Mouse (Mus musculus): Measurements from ENCODE around the gene 4930404N11Rik. TPM values are rescaled to one million over a fixed set of nuclear protein-coding genes. Genes with fewer than 3 reads are reported as not detected.

4930404N11Rik gene
- polyA plus RNA-seq, 1 experiment from 2014 or later, result 0.61 TPM

GRCm38 (mm10) chr10:81323791-81324530 lies 41.7 kb downstream of the 4930404N11Rik start:
- peaks cover 58% of the 10 kb centered on the region for H3K4me1 ChIP-seq (replicated peaks)
- 97% methylated on average over 18 of the region's 18 CpGs for WGBS
- peaks cover 65% of the 10 kb centered on the region for H3K36me3 ChIP-seq

GRCm38 (mm10) chr10:81323141-81323775 lies 42.4 kb downstream of the 4930404N11Rik start:
- no peak overlapping the region for H3K27ac ChIP-seq
- H3K36me3 ChIP-seq, result peaks cover 65% of the 10 kb centered on the region
- H3K9me3 ChIP-seq, result no peaks in the 10 kb centered on the region
- H3K4me1 ChIP-seq (replicated peaks), result peaks cover 58% of the 10 kb centered on the region
- H3K4me3 ChIP-seq, result no peak overlapping the region
- H3K27me3 ChIP-seq (ENCODE audit: insufficient read depth, poor library complexity, severe bottlenecking), result no peaks in the 10 kb centered on the region
- WGBS, result 96% methylated on average over 23 of the region's 23 CpGs
- no peak for DNase-seq (ENCODE audit: low spot score)

More at GRCm38 (mm10) chr10:81323791-81324530, 41.7 kb downstream of the 4930404N11Rik start:
- Histone ChIP-seq H3K27me3 (ENCODE audit: insufficient read depth, poor library complexity, severe bottlenecking) (no peaks in the 10 kb centered on the region), H3K4me3 (no peak overlapping the region), H3K27ac (no peak overlapping the region), H3K9me3 (no peaks in the 10 kb centered on the region)
- DNase-seq (ENCODE audit: low spot score), result no peak

- H3K27ac ChIP-seq, result no peak overlapping the region
- no peaks in the 10 kb centered on the region for H3K27me3 ChIP-seq (ENCODE audit: insufficient read depth, poor library complexity, severe bottlenecking)
- peaks cover 56% of the 10 kb centered on the region for H3K4me1 ChIP-seq (replicated peaks)
- H3K4me3 ChIP-seq, result peak overlapping the region; percentile 80
- DNase-seq (ENCODE audit: low spot score), result no peak
- WGBS, result 95% methylated on average over 27 of the region's 27 CpGs
- H3K9me3 ChIP-seq, result no peaks in the 10 kb centered on the region
- peaks cover 67% of the 10 kb centered on the region for H3K36me3 ChIP-seq
These were observed 43.2 kb downstream of the 4930404N11Rik start for GRCm38 (mm10) chr10:81322444-81322843.

DNA sequence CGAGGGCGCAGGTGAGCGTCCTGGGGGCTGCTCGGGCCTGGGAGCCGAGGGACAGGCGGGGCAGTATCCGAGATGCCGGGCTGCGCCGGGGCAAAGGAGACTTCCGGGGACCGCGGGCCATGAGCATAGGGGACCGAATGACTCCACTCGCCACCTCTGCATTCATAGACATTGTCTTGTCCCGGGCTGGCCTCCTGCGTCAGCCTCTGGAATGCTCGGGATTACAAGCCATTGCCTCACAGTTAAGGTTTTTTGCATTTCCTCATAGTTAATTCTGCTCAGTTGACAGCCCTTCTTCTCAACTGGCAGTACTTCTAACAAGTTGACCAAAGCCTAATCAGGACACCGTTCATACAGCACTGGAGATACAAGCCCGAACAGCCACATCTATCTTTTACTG lies 44.2 kb downstream of the 4930404N11Rik start:
- peak overlapping the region; percentile 96 for H3K27ac ChIP-seq
- peaks cover 60% of the 10 kb centered on the region for H3K4me1 ChIP-seq (replicated peaks)
- peak overlapping the region; percentile 80 for H3K4me3 ChIP-seq
- peaks cover 67% of the 10 kb centered on the region for H3K36me3 ChIP-seq
- no peak for DNase-seq (ENCODE audit: low spot score)
- peaks cover 5% of the 10 kb centered on the region; the same call in 1 of the 2 replicates for H3K27me3 ChIP-seq (ENCODE audit: insufficient read depth, poor library complexity, severe bottlenecking)
- 4% methylated on average over 20 of the region's 20 CpGs for WGBS
- H3K9me3 ChIP-seq, result no peaks in the 10 kb centered on the region

DNA sequence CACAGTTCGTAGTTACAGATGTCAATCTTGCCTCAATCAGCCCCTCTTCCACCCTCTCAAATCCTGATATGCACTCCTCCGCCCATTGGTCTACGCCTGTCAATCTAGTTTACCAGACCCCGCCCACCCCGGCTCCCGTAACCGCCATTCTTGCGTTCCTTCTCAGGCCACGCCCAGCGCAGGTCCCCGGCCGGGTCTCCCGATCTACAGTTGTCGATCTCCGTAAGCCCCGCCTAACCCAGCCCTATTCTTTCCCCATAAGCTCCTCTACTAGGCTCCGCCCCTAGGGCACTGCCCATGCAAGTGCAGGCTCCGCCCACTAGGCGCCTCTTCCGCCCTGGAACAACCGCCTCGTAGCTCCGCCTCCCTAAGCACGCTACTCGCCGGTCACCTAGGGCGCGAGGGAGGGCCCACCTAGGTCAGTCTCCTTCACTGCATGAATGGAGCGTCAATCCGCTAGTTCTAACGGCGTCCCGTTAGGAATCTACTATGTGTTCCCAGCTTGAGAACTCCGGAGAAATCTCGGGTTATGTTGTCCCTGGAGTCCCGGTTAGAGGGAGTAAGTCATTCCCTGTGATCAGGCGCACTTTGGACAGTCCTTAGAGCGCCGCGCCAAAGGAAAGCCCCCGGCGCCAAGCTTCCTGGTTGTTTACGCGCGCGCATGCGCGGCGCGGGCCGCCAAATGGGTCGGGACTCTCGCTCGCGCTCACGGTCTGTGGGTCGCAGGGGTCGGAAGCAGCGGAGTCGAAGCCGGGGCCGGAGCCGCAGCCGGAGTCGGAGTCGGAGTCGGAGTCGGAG lies 44.9 kb downstream of the 4930404N11Rik start, which contains the start of gene Cactin:
TSS of gene Cactin (plus strand) at position 554 of the 798 bp plus-strand sequence.
- peaks cover 60% of the 10 kb centered on the region for H3K4me1 ChIP-seq (replicated peaks)
- H3K4me3 ChIP-seq, result peak within 1 kb of the TSS; percentile 80
- peaks cover 9% of the 10 kb centered on the region; the same call in 1 of the 2 replicates for H3K27me3 ChIP-seq (ENCODE audit: insufficient read depth, poor library complexity, severe bottlenecking)
- H3K9me3 ChIP-seq, result no peaks in the 10 kb centered on the region
- peak; percentile 99 for DNase-seq (ENCODE audit: low spot score)
- peaks cover 67% of the 10 kb centered on the region for H3K36me3 ChIP-seq
- H3K27ac ChIP-seq, result peak within 1 kb of the TSS; percentile 96
- WGBS, result under 1% methylated on average over 68 of the region's 68 CpGs

- DNase-seq (ENCODE audit: low spot score), result peak; percentile 98
These were observed 45.7 kb downstream of the 4930404N11Rik start for GRCm38 (mm10) chr10:81319741-81320549.

GRCm38 (mm10) chr10:81319330-81319699 lies 46.3 kb downstream of the 4930404N11Rik start:
- Histone ChIP-seq H3K4me3 (peak overlapping the region; percentile 80), H3K27me3 (ENCODE audit: insufficient read depth, poor library complexity, severe bottlenecking) (peaks cover 9% of the 10 kb centered on the region; the same call in 1 of the 2 replicates), H3K4me1 (replicated peaks) (peaks cover 59% of the 10 kb centered on the region), H3K9me3 (no peaks in the 10 kb centered on the region), H3K27ac (peak overlapping the region; percentile 96), H3K36me3 (peaks cover 67% of the 10 kb centered on the region)
- 39% methylated on average over 8 of the region's 8 CpGs for WGBS
- DNase-seq (ENCODE audit: low spot score), result no peak

More at GRCm38 (mm10) chr10:81319741-81320549, 45.7 kb downstream of the 4930404N11Rik start:
- peaks cover 9% of the 10 kb centered on the region; the same call in 1 of the 2 replicates for H3K27me3 ChIP-seq (ENCODE audit: insufficient read depth, poor library complexity, severe bottlenecking)
- H3K4me3 ChIP-seq, result peak overlapping the region; percentile 80
- WGBS, result 2% methylated on average over 38 of the region's 38 CpGs
- peak overlapping the region; percentile 96 for H3K27ac ChIP-seq
- no peaks in the 10 kb centered on the region for H3K9me3 ChIP-seq
- H3K4me1 ChIP-seq (replicated peaks), result peaks cover 59% of the 10 kb centered on the region
- H3K36me3 ChIP-seq, result peaks cover 67% of the 10 kb centered on the region

- H3K4me1 ChIP-seq (replicated peaks), result peaks cover 55% of the 10 kb centered on the region
- DNase-seq (ENCODE audit: low spot score), result no peak
- H3K4me3 ChIP-seq, result peak overlapping the region; percentile 80; the same call in 1 of the 2 replicates
- peaks cover 9% of the 10 kb centered on the region; the same call in 1 of the 2 replicates for H3K27me3 ChIP-seq (ENCODE audit: insufficient read depth, poor library complexity, severe bottlenecking)
- H3K9me3 ChIP-seq, result no peaks in the 10 kb centered on the region
- peaks cover 67% of the 10 kb centered on the region for H3K36me3 ChIP-seq
- 92% methylated on average over 13 of the region's 13 CpGs for WGBS
- peak overlapping the region; percentile 96 for H3K27ac ChIP-seq
These were observed 46.9 kb downstream of the 4930404N11Rik start for GRCm38 (mm10) chr10:81318589-81319329.

GRCm38 (mm10) chr10:81317273-81317672 lies 48.3 kb downstream of the 4930404N11Rik start:
- Histone ChIP-seq H3K9me3 (no peaks in the 10 kb centered on the region), H3K27ac (peak overlapping the region; percentile 72), H3K4me3 (peak overlapping the region; percentile 38), H3K27me3 (ENCODE audit: insufficient read depth, poor library complexity, severe bottlenecking) (peaks cover 9% of the 10 kb centered on the region; the same call in 1 of the 2 replicates), H3K36me3 (peaks cover 67% of the 10 kb centered on the region), H3K4me1 (replicated peaks) (peaks cover 49% of the 10 kb centered on the region)
- no peak for DNase-seq (ENCODE audit: low spot score)
- 9% methylated on average over 20 of the region's 20 CpGs for WGBS

DNA sequence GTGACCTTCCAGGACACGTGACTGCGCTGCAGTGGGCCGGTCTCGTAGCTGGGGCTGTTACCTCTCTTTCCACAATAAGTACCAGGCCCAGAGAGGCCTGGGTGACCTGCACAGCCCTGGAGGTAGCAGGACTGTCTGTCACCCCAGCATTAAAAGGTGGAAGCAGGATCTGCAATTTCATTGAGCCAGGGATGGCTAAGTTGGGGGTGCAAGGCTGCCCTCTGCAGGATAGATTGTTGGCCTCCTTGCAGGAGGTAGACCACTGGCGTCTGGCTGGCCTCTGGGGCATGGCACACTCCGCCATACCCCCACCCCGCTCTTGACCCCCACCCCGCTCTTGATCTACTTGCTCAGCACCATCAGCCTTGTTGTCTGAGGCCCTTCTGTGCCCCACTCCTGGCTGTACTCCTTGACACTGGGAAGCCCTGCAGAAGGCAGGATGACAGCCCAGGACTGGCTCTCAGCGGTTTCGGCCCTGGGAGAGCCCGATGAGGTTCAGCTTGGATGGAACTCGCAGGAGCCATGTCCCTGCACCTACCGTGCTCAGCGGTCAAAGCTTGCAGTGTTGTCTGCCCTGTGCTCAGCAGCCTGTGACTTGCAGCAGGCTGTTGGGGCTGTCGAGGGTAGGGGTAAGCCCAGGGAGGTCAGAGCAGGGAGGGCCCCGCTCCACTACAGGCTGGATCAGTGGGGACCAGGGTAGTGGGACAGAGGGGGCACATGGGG lies 49.1 kb downstream of the 4930404N11Rik start:
- H3K27ac ChIP-seq, result peak overlapping the region; percentile 72
- no peaks in the 10 kb centered on the region for H3K9me3 ChIP-seq
- peaks cover 9% of the 10 kb centered on the region; the same call in 1 of the 2 replicates for H3K27me3 ChIP-seq (ENCODE audit: insufficient read depth, poor library complexity, severe bottlenecking)
- peaks cover 41% of the 10 kb centered on the region for H3K4me1 ChIP-seq (replicated peaks)
- peak overlapping the region; percentile 38 for H3K4me3 ChIP-seq
- no peak for DNase-seq (ENCODE audit: low spot score)
- peaks cover 74% of the 10 kb centered on the region for H3K36me3 ChIP-seq
- WGBS, result 40% methylated on average over 16 of the region's 16 CpGs

- WGBS, result 92% methylated on average over 16 of the region's 16 CpGs
- peaks cover 40% of the 10 kb centered on the region for H3K4me1 ChIP-seq (replicated peaks)
- no peak for DNase-seq (ENCODE audit: low spot score)
- H3K4me3 ChIP-seq, result no peak overlapping the region
- no peaks in the 10 kb centered on the region for H3K9me3 ChIP-seq
- H3K27me3 ChIP-seq (ENCODE audit: insufficient read depth, poor library complexity, severe bottlenecking), result peaks cover 9% of the 10 kb centered on the region; the same call in 1 of the 2 replicates
- no peak overlapping the region for H3K27ac ChIP-seq
- H3K36me3 ChIP-seq, result peaks cover 83% of the 10 kb centered on the region
These were observed 50.0 kb downstream of the 4930404N11Rik start for GRCm38 (mm10) chr10:81315587-81315986.
